Mouse (Mus musculus) fibroblast of lung, adult 2 months (primary cell): ENCODE data around the gene Nhej1.

Source experiments
- DNase-seq: peaks from one replicate; pipeline ENCODE4 v3.0.0-alpha.2; 2011; ENCODE audit warnings: low read depth

Nhej1 gene

DNA sequence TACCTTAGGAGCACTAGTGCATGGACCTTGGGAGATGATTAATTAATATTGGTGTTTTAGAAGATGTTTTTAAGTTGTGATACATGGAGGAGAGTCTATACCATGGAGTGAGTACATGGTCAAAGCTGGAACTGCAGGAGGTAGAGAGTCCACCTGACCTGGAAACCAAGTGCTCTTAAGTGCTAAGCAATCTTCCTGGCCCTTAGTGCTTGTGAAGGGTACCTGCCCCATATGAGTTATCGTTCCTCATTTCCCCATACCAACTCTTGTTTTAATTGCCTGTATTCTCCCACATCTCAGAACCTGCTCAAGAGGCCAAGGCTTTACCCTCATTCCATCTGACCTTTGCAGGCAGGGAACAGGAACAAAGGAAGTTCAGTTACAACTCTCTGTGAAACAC is 149.1 kb downstream of the Nhej1 start:
- no peak for DNase-seq

DNA sequence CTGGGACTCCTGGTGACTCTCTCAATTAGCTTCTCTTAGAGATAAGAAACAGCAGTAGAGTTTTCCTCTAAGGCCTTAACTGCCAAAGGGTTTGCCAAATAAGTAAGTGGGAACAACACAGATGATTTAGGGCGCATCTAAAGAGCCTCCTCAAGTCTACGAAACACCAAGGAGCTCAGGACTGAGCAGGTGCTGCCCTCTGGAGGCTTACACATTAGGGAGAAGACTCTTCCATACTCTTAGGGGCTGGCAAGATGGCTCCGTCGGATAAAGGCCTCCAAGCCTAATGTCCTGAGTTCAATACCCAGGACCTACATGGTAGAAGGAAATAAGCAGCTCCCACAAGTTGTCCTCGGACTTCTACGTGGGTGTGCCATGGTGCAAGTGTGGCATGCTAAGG is 151.4 kb downstream of the Nhej1 start:
- DNase-seq = no peak

DNA sequence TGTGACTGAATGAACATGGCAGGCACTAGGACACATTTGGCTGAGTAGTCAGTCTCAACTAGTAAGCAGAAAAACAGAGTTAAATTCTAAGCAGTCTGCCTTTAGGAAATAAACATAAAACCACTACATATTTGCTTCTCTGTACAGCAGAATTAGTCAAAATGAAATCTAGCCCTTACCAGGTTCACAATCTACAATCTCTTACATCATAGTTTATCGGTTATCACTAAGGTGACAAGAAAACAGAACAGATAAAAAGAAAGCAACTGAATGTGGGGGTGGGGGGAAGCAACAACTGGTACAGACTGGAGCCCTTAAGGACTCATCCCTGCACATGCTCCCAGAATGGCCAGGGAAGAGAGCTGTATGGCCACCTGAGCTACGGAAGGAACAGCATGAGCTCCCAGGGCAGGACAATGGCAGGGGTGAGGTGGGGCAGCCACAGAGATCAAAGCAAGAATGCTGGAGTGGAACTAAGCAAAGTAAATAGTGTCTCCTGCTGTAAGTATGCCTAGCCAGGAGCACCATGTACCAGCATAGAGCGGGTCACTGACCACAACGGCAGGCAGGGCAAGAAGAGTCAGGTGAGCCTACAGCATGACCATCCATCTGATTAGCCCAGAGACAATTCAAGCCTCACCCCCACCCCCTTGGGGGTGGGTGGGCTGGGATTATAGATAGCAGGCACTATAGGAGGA is 153.5 kb downstream of the Nhej1 start:
- DNase-seq = no peak

DNA sequence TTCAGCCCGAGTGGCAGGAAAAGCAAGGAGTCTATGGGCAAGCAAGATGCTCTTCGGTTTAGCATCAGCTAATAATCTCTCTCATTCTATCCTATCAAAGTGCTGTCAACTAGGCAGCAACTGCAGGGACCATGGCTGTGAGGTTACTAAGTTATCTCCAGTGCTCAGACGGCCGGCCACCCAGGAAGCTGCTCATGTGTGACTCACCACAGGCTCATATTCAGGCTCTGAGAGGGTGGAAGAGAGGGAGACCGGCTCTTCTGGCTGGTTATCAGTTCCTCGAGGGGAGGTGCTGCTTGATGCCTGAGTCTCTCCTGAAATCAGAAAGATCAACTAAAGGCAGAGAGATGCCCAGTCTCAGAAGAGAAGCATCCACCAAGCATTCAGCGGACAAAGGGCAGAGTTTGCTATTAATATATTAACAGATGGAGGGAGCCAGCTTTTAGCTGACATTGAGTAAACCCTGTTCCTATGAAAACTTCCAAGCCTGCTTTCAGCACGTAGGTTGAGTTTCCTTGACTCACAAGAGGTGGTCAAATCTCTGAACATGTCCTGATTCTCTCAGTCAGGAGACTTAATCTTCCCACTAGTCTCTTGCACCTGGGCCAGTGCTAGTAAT is 156.9 kb downstream of the Nhej1 start:
- DNase-seq = no peak

DNA sequence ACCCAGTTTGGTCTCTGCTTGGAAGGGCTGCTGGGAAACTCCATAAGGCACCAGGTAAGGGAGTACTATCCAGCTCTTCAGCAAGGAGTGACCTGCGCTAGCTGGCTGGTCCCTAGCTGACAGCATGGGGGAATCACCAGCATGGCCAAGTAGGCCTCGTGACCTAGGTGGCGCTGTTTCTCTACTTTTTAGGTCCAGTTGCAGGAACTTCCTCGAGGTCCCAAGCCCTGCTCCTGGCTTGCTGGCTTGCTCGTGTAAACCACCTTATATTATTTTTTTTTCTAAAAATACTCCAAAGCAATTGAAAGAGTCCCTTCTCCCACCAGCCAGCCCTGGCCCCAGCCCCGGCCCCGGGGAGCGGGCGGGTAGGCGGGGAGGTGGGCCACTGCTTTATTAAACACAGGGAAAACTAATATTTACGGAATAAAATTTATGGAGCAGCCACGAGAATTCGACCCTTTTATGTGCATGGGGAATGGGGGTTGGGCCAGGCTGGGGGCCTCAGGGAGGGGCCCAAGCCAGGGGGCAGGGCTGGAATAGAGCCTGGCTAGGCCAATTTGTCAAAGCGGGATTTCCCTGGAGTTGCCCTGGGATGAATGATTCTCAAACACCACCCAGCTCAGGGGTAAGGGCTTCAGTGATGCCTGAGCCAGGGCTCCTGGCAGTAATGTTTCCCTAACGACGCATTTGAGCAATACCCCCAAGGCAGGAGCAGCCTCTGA is 160.3 kb downstream of the Nhej1 start:
- DNase-seq = peak; percentile 49

DNA sequence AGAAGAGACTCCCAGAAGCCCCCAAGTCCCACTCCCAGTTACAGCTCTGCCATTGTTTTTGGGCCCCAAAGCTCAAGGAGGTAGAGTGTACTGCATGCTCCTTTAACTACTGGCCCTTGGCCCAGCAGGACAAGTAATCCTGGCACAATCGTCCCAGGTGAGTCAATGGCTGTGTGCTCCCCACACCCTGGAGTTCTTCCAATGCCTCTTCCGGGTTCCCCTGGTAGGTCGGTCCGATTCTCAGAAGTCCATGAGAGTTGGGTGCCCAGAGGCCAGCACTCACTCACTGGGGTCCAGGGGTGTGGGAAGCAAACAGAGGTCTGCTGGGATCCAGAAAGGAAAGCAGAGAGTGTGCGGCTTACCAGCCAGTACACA is 162.2 kb downstream of the Nhej1 start:
- no peak for DNase-seq

DNA sequence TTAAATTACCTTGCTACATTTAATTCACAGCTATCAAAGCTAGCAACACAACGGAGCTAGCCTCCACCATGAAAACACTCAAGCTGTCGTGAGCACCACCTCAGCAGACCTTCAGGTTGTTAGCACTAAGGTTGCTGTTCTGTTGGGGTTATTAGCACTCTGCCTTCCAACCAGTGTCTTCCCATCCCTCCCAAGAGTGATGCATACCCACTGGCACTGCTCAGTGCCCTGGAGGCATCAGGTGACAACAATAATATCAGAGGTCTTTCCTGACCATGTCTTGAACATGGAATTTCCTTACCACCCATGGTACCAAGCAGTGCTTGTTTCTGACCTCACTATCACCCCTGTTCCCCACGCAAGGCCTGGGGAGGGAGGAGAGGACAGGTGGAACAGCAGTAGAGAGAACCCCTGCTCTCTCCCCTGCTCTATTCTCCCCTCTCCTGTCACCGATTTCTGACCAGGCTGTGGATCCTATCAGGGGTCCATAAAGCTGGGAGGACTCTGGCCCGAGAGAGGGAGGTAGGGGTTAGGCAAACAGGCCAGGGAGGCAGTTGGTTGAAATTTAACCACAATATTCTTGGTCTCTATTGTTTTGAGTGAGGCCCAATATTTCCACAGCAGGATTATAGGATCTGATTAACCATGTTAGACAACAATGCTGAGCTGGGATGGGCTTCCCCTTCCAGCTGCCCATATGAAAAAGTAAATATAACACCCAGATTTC is 162.7 kb downstream of the Nhej1 start:
- DNase-seq = no peak

DNA sequence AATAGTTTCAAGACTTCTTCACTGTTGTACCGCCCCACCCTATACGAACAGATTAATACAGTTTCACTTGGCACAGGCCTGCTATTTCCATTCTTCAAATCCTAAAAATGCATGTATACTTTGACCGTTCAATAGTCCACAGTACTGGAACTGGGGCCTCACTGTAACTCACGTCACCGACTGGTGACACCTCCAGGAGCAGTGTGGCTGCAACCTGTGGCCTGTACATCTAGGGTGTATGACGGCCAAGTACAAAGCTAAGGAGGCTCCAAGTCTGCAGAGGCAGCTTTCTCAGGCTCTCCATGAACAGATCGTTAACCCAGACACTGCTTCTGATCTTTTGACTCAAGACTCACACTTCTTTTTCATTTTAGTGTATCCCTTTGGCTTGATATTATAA is 163.3 kb downstream of the Nhej1 start:
- DNase-seq = no peak

DNA sequence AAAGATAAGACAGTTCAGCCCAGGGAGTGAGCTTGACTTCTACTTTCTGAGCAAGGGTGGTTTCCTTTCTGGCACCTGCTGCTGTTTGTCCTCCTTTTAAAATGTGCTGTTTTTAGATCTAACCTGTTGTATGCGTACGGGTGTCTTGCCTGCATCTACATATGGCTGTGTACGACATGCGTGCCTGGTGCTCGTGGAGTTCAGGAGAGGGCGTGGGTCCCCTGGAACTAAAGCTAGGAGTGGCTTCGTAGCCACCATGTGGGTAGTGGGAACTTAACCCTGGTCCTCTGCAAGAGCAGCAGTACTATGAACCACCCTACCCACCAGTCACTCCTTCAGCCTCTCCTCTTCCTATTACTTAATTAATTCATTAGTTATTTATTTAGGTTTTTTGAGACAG is 164.9 kb downstream of the Nhej1 start:
- no peak for DNase-seq

DNA sequence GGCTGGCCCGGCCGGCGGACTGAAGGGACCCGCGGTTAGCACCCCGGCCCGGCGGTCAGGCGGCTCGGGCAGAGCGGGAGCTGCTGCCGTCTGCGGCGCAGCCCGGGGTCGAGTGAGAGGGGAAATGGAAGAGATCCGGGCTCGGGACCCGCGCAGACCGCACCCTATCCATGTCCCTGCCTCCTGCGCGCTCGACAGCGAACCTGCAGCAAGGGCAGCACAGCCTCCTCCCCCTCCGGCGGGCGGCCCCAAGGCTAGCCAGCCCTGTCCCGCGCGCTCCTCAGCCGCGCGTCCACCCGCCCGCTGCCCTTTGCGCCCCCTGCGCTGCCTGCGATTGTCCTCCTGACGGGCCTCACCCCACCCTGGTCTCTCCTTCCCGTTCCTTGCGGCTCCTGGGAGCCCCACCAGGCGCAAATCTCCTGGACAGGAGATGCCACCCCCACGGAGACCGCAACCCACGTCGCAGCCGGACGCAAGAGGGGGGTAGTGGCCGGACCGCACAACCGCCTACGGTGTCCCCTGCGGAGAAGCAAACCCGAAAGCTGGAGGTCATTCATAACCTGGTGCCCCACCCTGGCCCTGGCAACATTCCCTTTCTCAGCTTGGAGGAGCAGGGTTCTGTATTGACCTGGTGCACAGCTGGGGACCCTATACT is 173.3 kb downstream of the Nhej1 start, which contains the start of gene Ihh:
Gene Ihh (minus strand): TSS at position 117 of the 655 bp plus-strand sequence.
- no peak for DNase-seq

DNA sequence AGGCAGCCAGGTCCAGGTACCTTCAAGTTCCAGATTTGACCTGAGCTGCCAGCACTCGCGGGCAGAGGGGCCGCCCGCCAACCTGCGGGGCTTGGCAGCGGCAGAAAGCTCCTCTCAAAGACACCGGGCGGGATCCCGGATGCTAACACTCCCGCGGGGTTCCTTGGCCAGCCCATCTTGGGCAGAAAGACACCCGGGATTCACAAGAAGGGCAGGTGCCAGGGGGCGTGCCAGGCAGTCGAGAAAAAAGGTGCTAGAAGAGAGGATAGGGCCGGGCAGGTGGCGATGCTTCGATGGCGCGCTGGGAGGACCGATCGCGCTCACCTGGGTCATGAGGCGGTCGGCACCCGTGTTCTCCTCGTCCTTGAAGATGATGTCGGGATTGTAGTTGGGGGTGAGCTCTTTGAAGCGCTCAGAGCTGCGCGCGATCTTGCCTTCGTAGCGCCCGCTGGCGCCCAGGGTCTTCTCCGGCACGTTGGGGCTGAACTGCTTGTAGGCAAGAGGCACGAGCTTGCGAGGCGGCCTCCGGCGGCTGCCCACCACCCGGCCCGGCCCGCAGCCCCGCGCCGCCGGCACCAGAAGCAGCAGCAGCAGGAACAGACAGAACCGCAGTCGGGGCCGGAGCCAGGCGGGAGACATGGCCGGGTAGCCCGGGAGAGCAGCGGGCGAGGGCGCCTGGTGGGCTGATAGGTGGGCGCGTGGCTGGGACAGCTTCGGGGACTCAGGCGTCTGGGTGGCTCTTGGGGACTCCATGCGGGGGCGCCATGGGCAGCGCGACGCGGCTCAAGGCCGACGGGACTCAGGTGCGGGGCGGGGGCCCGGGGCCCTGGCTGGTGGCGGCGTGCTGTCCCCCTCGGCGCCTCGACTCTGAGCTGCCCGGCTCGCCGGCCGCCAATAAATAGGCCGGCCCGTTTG is 174.2 kb downstream of the Nhej1 start:
- DNase-seq = no peak

DNA sequence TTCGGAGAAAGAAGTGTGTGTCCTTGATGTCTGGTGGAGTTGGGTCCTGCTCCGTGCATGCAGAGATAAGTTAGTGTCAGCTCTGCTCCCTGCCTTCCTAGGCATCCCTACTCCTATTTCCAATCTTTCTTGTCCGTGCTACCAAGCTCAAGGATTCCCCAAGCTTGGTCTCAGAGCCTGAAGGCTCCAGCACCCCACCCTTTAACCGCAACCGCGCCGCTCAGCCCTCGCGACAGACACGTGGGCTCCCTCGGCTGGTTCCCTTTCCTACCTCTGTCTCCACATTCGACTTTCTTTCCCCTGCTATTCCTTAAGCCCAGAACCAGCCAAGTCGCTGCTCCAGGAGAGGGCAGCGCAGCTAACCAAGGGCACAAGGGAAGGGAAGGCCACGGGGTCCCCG is 174.9 kb downstream of the Nhej1 start:
- DNase-seq = no peak

DNA sequence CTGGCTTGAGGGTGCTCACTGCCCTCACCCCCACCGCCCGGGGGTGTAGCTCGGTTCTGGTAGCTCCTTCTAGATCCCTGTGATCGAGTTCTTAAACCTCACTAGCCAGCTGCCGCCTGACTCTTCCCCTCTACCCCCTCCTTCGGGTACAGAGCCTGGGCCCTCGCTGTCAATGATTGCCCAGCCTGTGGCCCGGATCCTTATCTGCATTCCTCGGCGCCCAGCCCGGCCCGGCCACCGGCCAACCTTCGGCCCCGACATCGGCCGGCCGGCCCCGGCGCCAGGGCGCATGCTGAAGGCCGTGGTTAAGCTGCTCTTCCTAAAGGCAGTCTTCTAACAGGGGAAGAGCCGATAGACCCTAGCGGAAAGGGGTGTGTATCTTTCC is 175.3 kb downstream of the Nhej1 start:
- no peak for DNase-seq

DNA sequence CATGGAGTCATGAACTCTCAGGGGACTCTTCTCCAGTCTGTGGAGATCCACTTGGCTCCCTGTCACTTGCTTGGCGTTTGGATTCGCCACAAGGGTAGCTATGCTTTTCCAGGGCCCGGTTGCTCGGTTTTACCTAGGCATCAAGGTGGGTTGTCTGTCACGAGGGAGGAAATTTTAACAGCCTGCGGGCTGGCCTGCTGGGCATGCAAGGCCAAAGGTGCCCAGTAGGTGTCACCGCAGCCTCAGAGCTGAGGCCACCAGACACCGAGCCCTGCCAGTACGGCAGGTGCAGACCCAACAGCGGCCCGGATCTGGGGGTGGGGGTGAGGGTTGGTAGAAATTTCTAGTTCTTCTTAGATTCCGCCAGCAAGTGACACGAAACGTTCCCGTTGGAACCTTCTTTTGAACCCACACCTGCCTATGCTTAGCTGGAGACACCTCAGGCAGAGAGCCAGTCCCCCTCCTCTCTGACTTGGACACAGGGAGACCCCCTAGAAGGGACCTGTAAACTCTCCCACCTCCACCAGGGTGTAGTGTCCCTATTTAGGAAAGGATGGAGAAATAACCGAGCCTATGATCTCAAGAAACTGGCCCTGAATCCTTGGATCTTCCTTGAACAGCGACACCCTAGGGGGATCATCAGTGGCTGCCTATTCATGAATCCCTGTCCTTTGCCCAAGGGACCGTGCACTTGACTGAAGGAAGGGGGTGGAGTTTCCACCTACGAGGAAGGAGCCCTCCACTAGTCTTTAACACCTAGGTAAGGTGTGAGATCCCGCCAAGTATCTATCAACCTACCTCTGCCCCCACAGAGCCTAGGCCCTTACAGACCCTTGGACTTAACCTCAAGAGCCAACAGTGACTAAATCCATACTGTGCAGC is 176.0 kb downstream of the Nhej1 start:
- DNase-seq = no peak

DNA sequence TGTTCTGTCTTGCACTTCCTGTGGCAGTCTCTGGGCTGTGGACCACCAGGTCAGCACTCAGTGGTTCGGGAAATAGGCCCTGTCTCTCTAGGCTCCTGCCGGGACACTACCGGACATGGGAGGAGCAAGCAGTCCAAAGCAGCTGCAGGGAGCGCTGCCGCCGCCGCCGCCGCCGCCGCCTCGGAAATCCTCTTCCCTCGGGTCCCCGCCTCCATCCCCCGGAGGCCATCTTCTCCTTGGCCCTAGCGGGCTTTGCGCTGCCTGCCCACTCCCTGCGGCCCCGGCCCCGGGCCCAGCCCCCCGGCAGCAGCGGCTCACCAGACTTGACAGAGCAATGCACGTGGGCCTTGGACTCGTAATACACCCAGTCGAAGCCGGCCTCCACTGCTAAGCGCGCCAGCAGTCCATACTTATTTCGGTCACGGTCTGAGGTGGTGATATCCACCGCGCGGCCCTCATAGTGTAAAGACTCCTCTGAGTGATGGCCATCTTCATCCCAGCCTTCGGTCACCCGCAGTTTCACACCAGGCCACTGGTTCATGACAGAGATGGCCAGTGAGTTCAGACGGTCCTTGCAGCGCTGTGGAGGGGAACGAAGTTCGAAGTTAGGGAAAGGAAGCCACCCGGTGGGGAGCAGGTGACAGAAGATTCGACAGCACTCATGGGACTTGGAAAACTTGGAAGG is 176.9 kb downstream of the Nhej1 start:
- no peak for DNase-seq

DNA sequence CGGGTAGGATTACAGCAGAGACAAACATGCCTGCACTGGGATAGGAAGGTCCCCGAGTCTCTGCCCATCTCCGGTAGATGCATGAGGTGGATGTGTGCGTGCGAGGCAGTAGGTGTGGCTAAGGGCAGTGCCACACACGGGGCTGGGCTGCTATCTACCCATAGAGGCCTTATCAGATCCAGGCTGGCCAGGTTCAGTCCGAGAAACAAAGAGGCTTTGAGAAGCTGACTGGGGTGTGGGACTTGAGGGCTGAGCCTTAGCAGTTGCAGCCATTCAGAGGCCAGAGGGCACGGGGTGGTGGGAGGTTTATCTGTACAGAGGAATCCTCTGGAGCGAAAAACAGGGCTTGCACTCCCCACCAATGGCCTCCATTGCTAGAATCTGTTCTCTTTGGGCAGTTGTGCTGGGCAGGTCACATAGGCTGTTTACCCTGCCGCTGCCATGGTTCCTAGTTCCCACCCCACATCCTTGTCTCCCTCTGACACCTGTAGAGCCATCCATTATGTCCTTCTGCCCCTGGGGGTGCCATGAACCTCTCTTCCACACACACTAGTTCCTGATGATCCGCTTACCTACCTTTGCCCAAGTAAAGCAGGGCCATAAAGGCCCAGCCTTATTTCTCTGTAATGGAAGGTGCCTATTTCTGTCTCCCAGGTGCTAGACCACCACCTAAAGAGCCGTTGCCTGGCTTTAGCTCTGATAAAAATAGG is 183.2 kb downstream of the Nhej1 start:
- DNase-seq = no peak

DNA sequence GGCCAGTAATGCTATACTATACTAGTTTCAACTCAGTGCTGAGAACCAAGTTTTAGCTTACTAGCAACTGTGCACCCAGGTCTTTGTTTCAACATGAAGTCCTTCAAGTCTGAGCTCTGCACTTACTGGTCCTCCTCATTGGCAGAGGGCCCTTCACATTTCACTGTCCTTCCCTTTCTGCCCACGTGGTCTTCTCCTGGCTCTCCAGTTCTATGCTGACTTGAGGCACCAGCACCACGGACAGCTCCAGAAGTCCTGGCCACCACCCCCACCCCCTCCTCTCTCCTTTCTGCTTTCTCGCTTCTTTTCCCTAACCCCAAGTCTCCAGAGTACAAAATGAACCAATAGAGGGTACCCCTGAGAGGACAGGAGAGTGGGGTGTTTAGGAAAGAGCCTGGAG is 185.2 kb downstream of the Nhej1 start:
- DNase-seq = no peak

DNA sequence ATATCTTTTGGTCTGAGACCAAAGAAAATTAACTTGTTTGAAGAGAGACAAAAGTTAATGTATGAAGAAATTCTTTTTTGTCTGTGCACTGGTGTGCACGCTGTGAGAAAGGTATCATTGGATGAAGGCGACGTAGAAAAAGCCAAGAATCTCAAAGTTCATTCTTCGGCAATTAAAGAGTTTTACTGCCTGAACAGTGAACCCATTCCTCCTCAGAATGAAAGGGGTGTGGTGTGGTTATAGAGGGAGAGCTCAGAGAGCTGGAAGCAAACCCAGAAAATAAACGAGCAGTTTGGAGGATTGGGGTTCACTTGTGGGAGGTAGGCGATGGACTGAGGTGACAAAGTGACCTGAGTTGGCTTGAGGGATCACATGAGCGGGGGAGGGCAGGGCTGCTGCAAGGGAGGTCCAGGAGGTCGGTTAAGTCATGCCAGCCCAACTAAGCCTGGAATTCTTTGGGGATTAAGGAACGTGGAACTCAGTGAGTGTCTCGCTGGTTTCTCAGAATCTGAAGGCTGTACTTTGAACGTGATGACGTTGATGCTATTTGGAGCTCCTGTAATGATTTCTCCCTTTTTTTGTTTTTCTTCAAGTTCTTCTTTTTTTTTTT is 188.7 kb downstream of the Nhej1 start:
- no peak for DNase-seq
